ENCODE assay signal across 8 mouse cellular contexts in the genomic region with DNA sequence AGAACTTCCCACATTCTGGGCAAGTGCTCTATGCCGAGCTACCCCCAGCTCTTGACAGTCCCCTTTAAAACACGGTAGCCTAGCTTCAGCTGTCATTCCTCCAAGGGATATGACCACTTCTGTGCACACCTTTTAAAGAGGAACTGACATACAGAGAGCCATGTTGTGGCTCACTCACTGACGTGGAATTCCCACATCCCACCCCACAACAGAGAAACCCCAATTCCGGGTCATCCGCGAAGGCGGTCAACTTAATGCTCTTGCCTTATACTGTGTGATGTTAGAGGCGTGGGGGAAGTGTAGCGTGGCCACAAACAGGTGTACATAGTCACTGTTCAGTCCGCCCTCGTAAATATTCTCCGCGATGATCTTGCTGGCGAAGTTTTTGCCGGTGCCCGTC. TPM values are rescaled to one million over a fixed set of nuclear protein-coding genes. Genes with fewer than 3 reads are reported as not detected.
DNase-seq lines count a peak whose midpoint lies in the region; ATAC-seq and TF ChIP-seq lines count a peak whose summit lies in the region.

No protein-coding gene starts in this region.

- H3K27ac ChIP-seq in heart, embryonic 14.5 days (replicated peaks in 1 of 2; ENCODE audit: control insufficient read depth in 1 of 2, insufficient read depth in 1 of 2, low read depth in 2 of 2, low read length in 2 of 2), result no peak overlapping the region
- peak overlapping the region; percentile 65 for H3K27ac ChIP-seq in MEL (ENCODE audit: control insufficient read depth, low read depth, low read length)
- no peak overlapping the region for H3K27ac ChIP-seq in heart, postnatal 0 days (ENCODE audit: low read depth)

- H3K79me2 ChIP-seq in MEL (ENCODE audit: control insufficient read depth, insufficient read depth, low read length, poor library complexity), result peaks cover 23% of the 10 kb centered on the region

- no peaks in the 10 kb centered on the region for H3K9me3 ChIP-seq in heart, embryonic 14.5 days (ENCODE audit: control insufficient read depth, low read length)
- H3K9me3 ChIP-seq in MEL (replicated peaks; ENCODE audit: insufficient read depth, low read length), result no peaks in the 10 kb centered on the region
- H3K9me3 ChIP-seq in heart, postnatal 0 days (replicated peaks; ENCODE audit: control insufficient read depth, low read length), result no peaks in the 10 kb centered on the region

- H3K4me3 ChIP-seq in heart, embryonic 14.5 days (ENCODE audit: control insufficient read depth in 1 of 2, insufficient read depth in 1 of 2, low read depth in 1 of 2, low read length in 2 of 2), result peak overlapping the region; percentile 89 to 97
- peak overlapping the region; percentile 79 to 96 for H3K4me3 ChIP-seq in MEL (ENCODE audit: control insufficient read depth in 1 of 2, insufficient read depth in 1 of 2, low read depth in 2 of 2, low read length in 2 of 2)
- H3K4me3 ChIP-seq in heart, postnatal 0 days (ENCODE audit: low read depth, low read length), result peak overlapping the region; percentile 87

- DNase-seq in heart, postnatal 25 days (ENCODE audit: low spot score), result no peak
- DNase-seq in MEL (ENCODE audit: low read depth, low spot score), result peak; percentile 66
- DNase-seq in heart, postnatal 0 days (ENCODE audit: low spot score), result no peak
- no peak for DNase-seq in adrenal gland, postnatal 14 days
- no peak for DNase-seq in urinary bladder, postnatal 4 days (ENCODE audit: low spot score in 2 of 2)
- DNase-seq in cerebellum, adult 9-11 months, result no peak

- TF ChIP-seq EP300 in MEL (IDR thresholded peaks at IDR 0.05; ENCODE audit: low read depth in 1 of 2, low read length in 2 of 2), result no peak
- no peak for TF ChIP-seq EP300 in heart, postnatal 0 days (IDR thresholded peaks at IDR 0.05; ENCODE audit: low read depth)

- H3K4me2 ChIP-seq in heart, embryonic 14.5 days (ENCODE audit: low read length), result peak overlapping the region; percentile 98
- peak overlapping the region; percentile 88 for H3K4me2 ChIP-seq in heart, postnatal 0 days (ENCODE audit: low read depth, low read length)

- 19% methylated on average over 16 of the region's 16 CpGs for WGBS in heart, embryonic 14.5 days
- 10% methylated on average over 16 of the region's 16 CpGs for WGBS in heart, postnatal 0 days

- no peaks in the 10 kb centered on the region for H3K27me3 ChIP-seq in heart, embryonic 14.5 days (ENCODE audit: control insufficient read depth, insufficient read depth, low read length)
- H3K27me3 ChIP-seq in MEL (ENCODE audit: control insufficient read depth in 1 of 2, insufficient read depth in 2 of 2, low read length in 2 of 2), result no peaks in the 10 kb centered on the region
- H3K27me3 ChIP-seq in heart, postnatal 0 days (ENCODE audit: control insufficient read depth, insufficient read depth, low read length), result no peaks in the 10 kb centered on the region

- peaks cover 40% of the 10 kb centered on the region for H3K36me3 ChIP-seq in heart, embryonic 14.5 days (ENCODE audit: control insufficient read depth, insufficient read depth, low read length)
- H3K36me3 ChIP-seq in MEL (ENCODE audit: control insufficient read depth in 1 of 2, insufficient read depth in 2 of 2, low read length in 2 of 2), result peaks cover 1 to 23% of the 10 kb centered on the region in 2 experiments; a peak in 3 of 4 replicates
- H3K36me3 ChIP-seq in heart, postnatal 0 days (replicated peaks; ENCODE audit: control insufficient read depth, insufficient read depth, low read length), result peaks cover 34% of the 10 kb centered on the region

- TF ChIP-seq POLR2A in MEL (IDR thresholded peaks at IDR 0.05; ENCODE audit: control insufficient read depth in 1 of 2, insufficient read depth in 1 of 2, low read depth in 1 of 2, low read length in 2 of 2, poor library complexity in 1 of 2), result no peak

- no peak for TF ChIP-seq CTCF in MEL (IDR thresholded peaks at IDR 0.05 in 2 of 3, conservative IDR thresholded peaks at IDR 0.05 in 1 of 3; ENCODE audit: control insufficient read depth in 1 of 3, insufficient read depth in 1 of 3, low read depth in 2 of 3, low read length in 3 of 3, poor library complexity in 1 of 3, severe bottlenecking in 1 of 3)
- no peak for TF ChIP-seq CTCF in heart, postnatal 0 days (IDR thresholded peaks at IDR 0.05; ENCODE audit: low read depth)

- peaks cover 9 to 12% of the 10 kb centered on the region in 2 experiments for H3K4me1 ChIP-seq in heart, embryonic 14.5 days (ENCODE audit: control insufficient read depth in 2 of 2, insufficient read depth in 2 of 2, low read length in 2 of 2)
- H3K4me1 ChIP-seq in MEL (ENCODE audit: control insufficient read depth in 1 of 2, insufficient read depth in 2 of 2, low read length in 2 of 2), result peaks cover 0 to 22% of the 10 kb centered on the region in 2 experiments; a peak in 3 of 4 replicates
- H3K4me1 ChIP-seq in heart, postnatal 0 days (ENCODE audit: control insufficient read depth, insufficient read depth), result peaks cover 11% of the 10 kb centered on the region; the same call in 1 of the 2 replicates

- no peak for TF ChIP-seq RAD21 in MEL (IDR thresholded peaks at IDR 0.05; ENCODE audit: low read depth, low read length)

- no peak for ATAC-seq in heart, embryonic 14.5 days (ENCODE audit: insufficient number of reproducible peaks, insufficient read depth, low FRiP score, low read depth)
- no peak for ATAC-seq in heart, postnatal 0 days (ENCODE audit: insufficient read depth, low read depth)
- peak; percentile 28 for ATAC-seq in megakaryocyte, adult 5-6 weeks (ENCODE audit: poor library complexity, severe bottlenecking)

- intact Hi-C loops in heart, postnatal 25 days (cut with DNase I), result no loop called here

- H3K9ac ChIP-seq in heart, embryonic 14.5 days (ENCODE audit: low read length), result peak overlapping the region; percentile 94
- H3K9ac ChIP-seq in MEL (ENCODE audit: control insufficient read depth, low read depth, low read length, poor library complexity, severe bottlenecking), result peak overlapping the region; percentile 96
- H3K9ac ChIP-seq in heart, postnatal 0 days (replicated peaks; ENCODE audit: low read depth, low read length), result peak overlapping the region; percentile 93

RNA-seq across cellular contexts. Expression of gene Tor1a, which starts 0.9 kb away (rescaled TPM):
- polyA plus RNA-seq in heart, embryonic 14.5 days (2014; fragmentation: Nextera tagmentation; extraction: Ambion mirVana), result 44.4 and 48.8 TPM in 2 replicates
- 10 to 100 TPM; 11.2 to 12.2 TPM for total RNA-seq in heart, postnatal 25 days (2021)
- 45.8 and 55.6 TPM in 2 replicates for total RNA-seq in MEL (2012; rRNA removed)
- 10 to 100 TPM in 1 of 2 experiments, not detected in 1; 60.1 TPM for polyA plus RNA-seq in MEL (2012; ENCODE audit: insufficient read depth in 1 of 2, insufficient read length in 2 of 2, low read depth in 1 of 2, low replicate concordance in 2 of 2, missing spikeins in 1 of 2)
- 27.1 and 43.9 TPM in 2 replicates for total RNA-seq in heart, postnatal 0 days (2014; rRNA removed; ENCODE audit: low replicate concordance)
- 32.7 and 35.0 TPM in 2 replicates for polyA plus RNA-seq in heart, postnatal 0 days (2015; fragmentation: Nextera tagmentation; extraction: Ambion mirVana)
- 88.1 and 97.1 TPM in 2 replicates for total RNA-seq in megakaryocyte, adult 5-6 weeks (2015)
- total RNA-seq in megakaryocyte, adult 5-6 weeks (2017), result 132 and 135 TPM in 2 replicates
- total RNA-seq in adrenal gland, postnatal 14 days (2021), result 33.5 and 42.5 TPM in 2 replicates

RNA-seq across cellular contexts. Expression of gene Tor1b, which starts 14.1 kb away (rescaled TPM):
- 22.4 and 26.1 TPM in 2 replicates for polyA plus RNA-seq in heart, embryonic 14.5 days (2014; fragmentation: Nextera tagmentation; extraction: Ambion mirVana)
- total RNA-seq in heart, postnatal 25 days (2021), result 10 to 100 TPM; 22.8 to 25.6 TPM
- total RNA-seq in MEL (2012; rRNA removed), result 26.1 and 36.9 TPM in 2 replicates
- polyA plus RNA-seq in MEL (2012; ENCODE audit: insufficient read depth in 1 of 2, insufficient read length in 2 of 2, low read depth in 1 of 2, low replicate concordance in 2 of 2, missing spikeins in 1 of 2), result 10 to 100 TPM; 33.0 to 55.6 TPM
- 39.8 and 45.4 TPM in 2 replicates for total RNA-seq in heart, postnatal 0 days (2014; rRNA removed; ENCODE audit: low replicate concordance)
- polyA plus RNA-seq in heart, postnatal 0 days (2015; fragmentation: Nextera tagmentation; extraction: Ambion mirVana), result 19.0 and 20.4 TPM in 2 replicates
- total RNA-seq in megakaryocyte, adult 5-6 weeks (2015), result 28.1 and 32.7 TPM in 2 replicates
- total RNA-seq in megakaryocyte, adult 5-6 weeks (2017), result 40.3 and 42.6 TPM in 2 replicates
- total RNA-seq in adrenal gland, postnatal 14 days (2021), result 40.7 and 41.9 TPM in 2 replicates

RNA-seq across cellular contexts. Expression of gene BC005624, which starts 15.2 kb away (rescaled TPM):
- 30.8 and 32.9 TPM in 2 replicates for polyA plus RNA-seq in heart, embryonic 14.5 days (2014; fragmentation: Nextera tagmentation; extraction: Ambion mirVana)
- 10 to 100 TPM; 18.7 to 19.1 TPM for total RNA-seq in heart, postnatal 25 days (2021)
- total RNA-seq in MEL (2012; rRNA removed), result 36.8 and 39.6 TPM in 2 replicates
- polyA plus RNA-seq in MEL (2012; ENCODE audit: insufficient read depth in 1 of 2, insufficient read length in 2 of 2, low read depth in 1 of 2, low replicate concordance in 2 of 2, missing spikeins in 1 of 2), result 10 to 100 TPM in 1 of 2 experiments, not detected in 1; 63.0 TPM
- 7.6 and 13.8 TPM in 2 replicates for total RNA-seq in heart, postnatal 0 days (2014; rRNA removed; ENCODE audit: low replicate concordance)
- polyA plus RNA-seq in heart, postnatal 0 days (2015; fragmentation: Nextera tagmentation; extraction: Ambion mirVana), result 21.1 and 23.7 TPM in 2 replicates
- total RNA-seq in megakaryocyte, adult 5-6 weeks (2015), result 30.7 and 36.0 TPM in 2 replicates
- total RNA-seq in megakaryocyte, adult 5-6 weeks (2017), result 56.0 and 66.1 TPM in 2 replicates
- total RNA-seq in adrenal gland, postnatal 14 days (2021), result 33.0 and 37.0 TPM in 2 replicates

RNA-seq across cellular contexts. Expression of gene Usp20, which starts 15.3 kb away (rescaled TPM):
- polyA plus RNA-seq in heart, embryonic 14.5 days (2014; fragmentation: Nextera tagmentation; extraction: Ambion mirVana), result 34.4 and 35.6 TPM in 2 replicates
- 10 to 100 TPM; 49.4 to 55.3 TPM for total RNA-seq in heart, postnatal 25 days (2021)
- total RNA-seq in MEL (2012; rRNA removed), result 7.0 and 9.4 TPM in 2 replicates
- polyA plus RNA-seq in MEL (2012; ENCODE audit: insufficient read depth in 1 of 2, insufficient read length in 2 of 2, low read depth in 1 of 2, low replicate concordance in 2 of 2, missing spikeins in 1 of 2), result 10 to 100 TPM in 1 of 2 experiments, not detected in 1; 10.8 TPM
- 78.4 and 81.7 TPM in 2 replicates for total RNA-seq in heart, postnatal 0 days (2014; rRNA removed; ENCODE audit: low replicate concordance)
- polyA plus RNA-seq in heart, postnatal 0 days (2015; fragmentation: Nextera tagmentation; extraction: Ambion mirVana), result 27.6 and 31.2 TPM in 2 replicates
- 1.9 and 2.5 TPM in 2 replicates for total RNA-seq in megakaryocyte, adult 5-6 weeks (2015)
- 2.9 and 3.1 TPM in 2 replicates for total RNA-seq in megakaryocyte, adult 5-6 weeks (2017)
- 17.4 and 23.5 TPM in 2 replicates for total RNA-seq in adrenal gland, postnatal 14 days (2021)

RNA-seq across cellular contexts. Expression of gene Ptges, which starts 37.2 kb away (rescaled TPM):
- 3.2 and 3.9 TPM in 2 replicates for polyA plus RNA-seq in heart, embryonic 14.5 days (2014; fragmentation: Nextera tagmentation; extraction: Ambion mirVana)
- total RNA-seq in heart, postnatal 25 days (2021), result 1 to 10 TPM; 2.3 to 2.7 TPM
- total RNA-seq in MEL (2012; rRNA removed), result not detected in 2 replicates
- not detected for polyA plus RNA-seq in MEL (2012; ENCODE audit: insufficient read depth in 1 of 2, insufficient read length in 2 of 2, low read depth in 1 of 2, low replicate concordance in 2 of 2, missing spikeins in 1 of 2)
- total RNA-seq in heart, postnatal 0 days (2014; rRNA removed; ENCODE audit: low replicate concordance), result 1.1 and 1.5 TPM in 2 replicates
- 1.2 and 1.4 TPM in 2 replicates for polyA plus RNA-seq in heart, postnatal 0 days (2015; fragmentation: Nextera tagmentation; extraction: Ambion mirVana)
- total RNA-seq in megakaryocyte, adult 5-6 weeks (2015), result 0.67 and 2.6 TPM in 2 replicates
- 0.77 and 3.9 TPM in 2 replicates for total RNA-seq in megakaryocyte, adult 5-6 weeks (2017)
- total RNA-seq in adrenal gland, postnatal 14 days (2021), result 11.7 and 12.7 TPM in 2 replicates
